ENCODE assay signal across 10 mouse cellular contexts in the genomic region with DNA sequence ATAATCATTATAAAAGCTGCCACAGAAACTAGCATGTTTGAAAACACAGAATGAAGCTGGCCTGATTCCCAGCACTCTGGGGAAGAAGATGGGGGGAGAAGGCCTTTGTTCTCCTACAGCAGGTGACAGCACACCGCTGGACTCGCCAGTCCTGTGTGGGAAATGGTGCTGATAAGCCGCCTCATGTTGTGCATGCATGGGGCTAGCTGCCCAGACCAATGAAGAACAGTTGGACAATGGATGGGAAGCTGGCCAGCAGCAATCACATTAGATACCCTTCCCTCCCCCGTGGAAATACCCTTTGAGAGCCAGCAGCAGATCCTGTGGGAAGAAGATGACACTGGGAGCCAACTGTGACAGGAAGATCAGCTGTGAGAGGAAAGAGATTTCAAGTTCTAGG.
DNase-seq lines count a peak whose midpoint lies in the region; ATAC-seq lines count a peak whose summit lies in the region.
"Had no signal": no experiment of that assay in that cellular context is flagged by ENCODE, and none has a peak within 500 bp of the region (broad histone marks: within the 10 kb centered on the region; RNA-seq: fewer than 3 reads in every experiment).

No protein-coding gene starts in this region.

- H3K4me1 ChIP-seq in forebrain, embryonic 15.5 days, result peaks cover 23% of the 10 kb centered on the region
- peaks cover 30% of the 10 kb centered on the region for H3K4me1 ChIP-seq in forebrain, embryonic 12.5 days
- H3K4me1 ChIP-seq in midbrain, embryonic 15.5 days, result peaks cover 32% of the 10 kb centered on the region
- peaks cover 52% of the 10 kb centered on the region for H3K4me1 ChIP-seq in midbrain, embryonic 10.5 days

- intact Hi-C loops in heart, postnatal 25 days (cut with DNase I), result loop anchor here (5.0 to 10.0 kb wide), 2 partner anchors 377 to 425 kb away; a partner anchor contains a TSS

- H3K4me2 ChIP-seq in forebrain, embryonic 15.5 days (replicated peaks), result no peak overlapping the region
- no peak overlapping the region for H3K4me2 ChIP-seq in forebrain, embryonic 12.5 days
- H3K4me2 ChIP-seq in midbrain, embryonic 15.5 days, result no peak overlapping the region
- H3K4me2 ChIP-seq: lung, embryonic 15.5 days; neural tube, embryonic 13.5 days had no signal

- no peak overlapping the region for H3K9ac ChIP-seq in forebrain, embryonic 15.5 days (replicated peaks)
- no peak overlapping the region for H3K9ac ChIP-seq in forebrain, embryonic 12.5 days
- no peak overlapping the region for H3K9ac ChIP-seq in midbrain, embryonic 15.5 days
- H3K9ac ChIP-seq: lung, embryonic 15.5 days; neural tube, embryonic 13.5 days had no signal

- no peaks in the 10 kb centered on the region for H3K9me3 ChIP-seq in forebrain, embryonic 15.5 days
- no peaks in the 10 kb centered on the region for H3K9me3 ChIP-seq in forebrain, embryonic 12.5 days
- H3K9me3 ChIP-seq in midbrain, embryonic 15.5 days, result no peaks in the 10 kb centered on the region
- H3K9me3 ChIP-seq in midbrain, embryonic 10.5 days (replicated peaks), result no peaks in the 10 kb centered on the region; the same call in 1 of the 2 replicates
- H3K9me3 ChIP-seq: lung, embryonic 15.5 days; neural tube, embryonic 13.5 days had no signal

- no peak for DNase-seq in midbrain, embryonic 10.5 days (ENCODE audit: low spot score)
- peak; percentile 48 for DNase-seq in heart, postnatal 25 days (ENCODE audit: low spot score)
- peak; percentile 15 for DNase-seq in skeletal muscle tissue, adult 2 months (ENCODE audit: low read depth, low spot score)
- no peak for DNase-seq in ovary, postnatal 10 days (ENCODE audit: low spot score)

- no peak overlapping the region for H3K4me3 ChIP-seq in forebrain, embryonic 15.5 days
- H3K4me3 ChIP-seq in forebrain, embryonic 12.5 days (replicated peaks), result no peak overlapping the region
- H3K4me3 ChIP-seq in midbrain, embryonic 15.5 days, result no peak overlapping the region
- H3K4me3 ChIP-seq in midbrain, embryonic 10.5 days, result no peak overlapping the region
- H3K4me3 ChIP-seq: lung, embryonic 15.5 days; neural tube, embryonic 13.5 days had no signal

- 16% methylated on average over 4 of the region's 4 CpGs for WGBS in forebrain, embryonic 15.5 days
- WGBS in forebrain, embryonic 12.5 days, result 54% methylated on average over 4 of the region's 4 CpGs
- 31% methylated on average over 4 of the region's 4 CpGs for WGBS in midbrain, embryonic 15.5 days
- WGBS in midbrain, embryonic 10.5 days, result 69% methylated on average over 4 of the region's 4 CpGs

- peak; percentile 36; the same call in 1 of the 2 replicates for ATAC-seq in forebrain, embryonic 15.5 days (replicated peaks)
- no peak for ATAC-seq in forebrain, embryonic 12.5 days (ENCODE audit: low FRiP score)
- peak; percentile 29; the same call in 1 of the 2 replicates for ATAC-seq in midbrain, embryonic 15.5 days (replicated peaks)
- ATAC-seq in megakaryocyte, adult 5-6 weeks (ENCODE audit: poor library complexity, severe bottlenecking), result no peak

- H3K27ac ChIP-seq in forebrain, embryonic 15.5 days (replicated peaks), result 0 out of 2 replicates have a peak overlapping the region, but pooled peaks have one; percentile 2
- H3K27ac ChIP-seq in forebrain, embryonic 12.5 days, result no peak overlapping the region
- 0 out of 2 replicates have a peak overlapping the region, but pooled peaks have one; percentile 30 for H3K27ac ChIP-seq in midbrain, embryonic 15.5 days
- no peak overlapping the region for H3K27ac ChIP-seq in midbrain, embryonic 10.5 days (replicated peaks)
- H3K27ac ChIP-seq: lung, embryonic 15.5 days; neural tube, embryonic 13.5 days had no signal

- H3K27me3 ChIP-seq in forebrain, embryonic 15.5 days, result no peaks in the 10 kb centered on the region
- H3K27me3 ChIP-seq in forebrain, embryonic 12.5 days, result peaks cover 13% of the 10 kb centered on the region
- no peaks in the 10 kb centered on the region for H3K27me3 ChIP-seq in midbrain, embryonic 15.5 days (replicated peaks)
- peaks cover 5% of the 10 kb centered on the region; the same call in 1 of the 2 replicates for H3K27me3 ChIP-seq in midbrain, embryonic 10.5 days (ENCODE audit: low read depth, poor library complexity, severe bottlenecking)
- H3K27me3 ChIP-seq: lung, embryonic 15.5 days; neural tube, embryonic 13.5 days had no signal

- no peaks in the 10 kb centered on the region for H3K36me3 ChIP-seq in forebrain, embryonic 15.5 days
- H3K36me3 ChIP-seq in forebrain, embryonic 12.5 days (replicated peaks), result no peaks in the 10 kb centered on the region
- no peaks in the 10 kb centered on the region for H3K36me3 ChIP-seq in midbrain, embryonic 15.5 days (replicated peaks)
- no peaks in the 10 kb centered on the region for H3K36me3 ChIP-seq in midbrain, embryonic 10.5 days
- H3K36me3 ChIP-seq: lung, embryonic 15.5 days; neural tube, embryonic 13.5 days had no signal

Comparison
In these comparisons a context has a peak if more than half of its experiments do, and no peak if none do; other contexts are left out.
1. ATAC-seq: peak in forebrain, embryonic 15.5 days (single experiment) and midbrain, embryonic 15.5 days (single experiment); none in forebrain, embryonic 12.5 days (single experiment) and megakaryocyte, adult 5-6 weeks (single experiment).
2. H3K27ac ChIP-seq: peak in forebrain, embryonic 15.5 days (single experiment) and midbrain, embryonic 15.5 days (single experiment); none in forebrain, embryonic 12.5 days (single experiment) and midbrain, embryonic 10.5 days (single experiment).
3. DNase-seq: peak in heart, postnatal 25 days (single experiment) and skeletal muscle tissue, adult 2 months (single experiment); none in midbrain, embryonic 10.5 days (single experiment) and ovary, postnatal 10 days (single experiment).